Mouse (Mus musculus) G1E (cell line): ENCODE results near the gene Guk1. TPM values are rescaled to one million over a fixed set of nuclear protein-coding genes. Genes with fewer than 3 reads are reported as not detected.

Experiments
- ATAC-seq: 2 replicates; pipeline ENCODE4 v1.8.0; 2016; ENCODE audit warnings: mild to moderate bottlenecking; ENCODE audit not compliant: insufficient number of reproducible peaks, poor library complexity, low FRiP score, severe bottlenecking; ENCODE audit errors: extremely low read depth
- DNase-seq: peaks from one replicate; pipeline ENCODE4 v3.0.0; 2012; ENCODE audit warnings: low spot score
- H3K27me3 ChIP-seq: 2 replicates; pipeline ENCODE4 v1.6.1; 2012; ENCODE audit warnings: mild to moderate bottlenecking, low read length, inconsistent platforms; ENCODE audit not compliant: insufficient read depth
- H3K36me3 ChIP-seq: replicated peaks from 2 replicates; pipeline ENCODE3; 2012; ENCODE audit warnings: mild to moderate bottlenecking, inconsistent platforms
- H3K4me1 ChIP-seq: 2 replicates; pipeline ENCODE4 v1.6.1; 2012; ENCODE audit warnings: low read depth, low read length, inconsistent platforms, mixed read lengths; ENCODE audit not compliant: insufficient read depth
- H3K4me3 ChIP-seq: 2 replicates; pipeline ENCODE4 v1.5.1; 2012; ENCODE audit warnings: low read depth, mild to moderate bottlenecking, inconsistent platforms, low read length, moderate library complexity, mixed read lengths
- H3K9me3 ChIP-seq: replicated peaks from 2 replicates; pipeline ENCODE4 v1.6.1; 2012; ENCODE audit warnings: inconsistent platforms
- CTCF ChIP-seq: IDR thresholded peaks from 2 replicates; pipeline ENCODE4 v1.5.1; 2012; ENCODE audit warnings: low read depth, low read length, inconsistent platforms, mixed read lengths
- GATA1 ChIP-seq: IDR thresholded peaks from 2 replicates; pipeline ENCODE4 v1.6.1; 2012; ENCODE audit warnings: borderline replicate concordance, low read length, inconsistent platforms, mixed read lengths
- GATA2 ChIP-seq: IDR thresholded peaks from 2 replicates; pipeline ENCODE4 v1.6.1; 2012; ENCODE audit warnings: low read depth, low read length, inconsistent platforms, borderline replicate concordance
- POLR2AphosphoS5 ChIP-seq: IDR thresholded peaks from 2 replicates; pipeline ENCODE4 v1.6.1; 2012; ENCODE audit warnings: low read depth, low read length, inconsistent platforms; ENCODE audit not compliant: insufficient replicate concordance
- TAL1 ChIP-seq: conservative IDR thresholded peaks from 2 replicates; pipeline ENCODE4 v1.6.1; 2012; ENCODE audit warnings: low read depth, low read length, inconsistent platforms, mixed read lengths
- polyA plus RNA-seq: library from polyadenylated mRNA; stranded (reverse); fragments of >175 nt; gene quantifications from 2 replicates; pipeline ENCODE4 v1.2.3, GENCODE M21; 2012
- total RNA-seq, 2 experiments: library from RNA; stranded (forward) in 1 of 2; stranded (reverse) in 1 of 2; fragments of 200-1000 nt in 1 of 2; fragments of >200 nt in 1 of 2; fragmentation: Nextera tagmentation in 1 of 2; gene quantifications; 2 replicates each; pipeline ENCODE4 v1.2.3; 2014 to 2017

Gene Guk1
- total and polyA plus RNA-seq, 3 experiments = 16.8 to 38.2 (median 35.2) TPM

GRCm38 (mm10) chr11:59202081-59202995 lies 10.3 kb upstream of the Guk1 start, which contains the start of gene Mrpl55:
TSS of gene Mrpl55 (plus strand) at chr11:59202486.
- no peak for TF ChIP-seq GATA2
- ATAC-seq (peak; percentile 63), DNase-seq (peak; percentile 82)
- no peaks in the 10 kb centered on the region for H3K27me3 ChIP-seq
- H3K4me3 ChIP-seq = peak within 1 kb of the TSS; percentile 80
- no peaks in the 10 kb centered on the region for H3K9me3 ChIP-seq
- H3K4me1 ChIP-seq = peaks cover 18% of the 10 kb centered on the region
- peaks cover 57% of the 10 kb centered on the region for H3K36me3 ChIP-seq

DNA sequence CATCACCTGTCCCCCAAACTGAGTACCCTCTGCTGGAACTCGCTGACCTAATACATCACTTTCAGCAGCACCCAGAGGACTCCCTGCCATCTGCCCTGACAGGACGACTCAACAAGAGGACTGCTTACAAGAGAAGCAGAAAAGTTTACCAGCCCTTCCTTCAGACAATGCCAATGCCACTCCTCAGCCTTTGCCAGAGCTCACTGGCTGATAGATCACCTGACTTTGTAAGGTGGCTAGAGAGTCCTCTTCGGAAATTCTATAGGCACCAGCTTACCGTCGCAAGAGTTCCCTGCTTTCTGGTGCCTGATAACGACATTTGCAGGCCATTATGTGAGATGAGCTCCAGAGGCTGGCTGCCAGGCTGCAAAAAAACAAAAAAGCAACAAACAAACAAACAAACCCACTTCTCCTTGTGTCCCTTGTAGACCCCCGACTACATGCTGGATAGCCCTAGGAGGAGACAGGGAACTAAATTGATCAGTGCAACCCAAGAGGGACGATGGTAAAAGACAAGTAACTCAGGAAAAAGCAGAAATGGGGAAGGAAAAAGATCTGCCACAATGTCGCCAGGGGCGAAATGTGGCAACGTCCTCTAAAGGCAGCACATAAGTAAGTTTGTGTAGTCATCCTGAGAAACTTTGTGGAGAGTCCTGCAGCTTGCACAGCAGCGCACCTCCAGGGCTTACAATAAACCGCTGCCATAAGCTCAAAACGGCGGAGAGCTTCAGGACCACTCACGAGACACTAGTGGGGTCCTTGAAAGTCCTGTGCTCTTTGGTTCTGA lies 9.4 kb upstream of the Guk1 start:
- H3K36me3 ChIP-seq = peaks cover 49% of the 10 kb centered on the region
- TF ChIP-seq GATA2 (no peak), CTCF (no peak), TAL1 (no peak), GATA1 (no peak), POLR2AphosphoS5 (no peak)
- ATAC-seq = 0 out of 2 replicates have a peak, but pooled peaks have one; percentile 45
- DNase-seq = peak; percentile 43
- H3K4me1 ChIP-seq = peaks cover 18% of the 10 kb centered on the region
- peak overlapping the region; percentile 80 for H3K4me3 ChIP-seq
- no peaks in the 10 kb centered on the region for H3K27me3 ChIP-seq
- no peaks in the 10 kb centered on the region for H3K9me3 ChIP-seq

- H3K27me3 ChIP-seq = peaks cover 3% of the 10 kb centered on the region
- no peak for DNase-seq
- ATAC-seq = no peak
- H3K4me3 ChIP-seq = no peak overlapping the region
- H3K36me3 ChIP-seq = peaks cover 22% of the 10 kb centered on the region
- peaks cover 13% of the 10 kb centered on the region for H3K4me1 ChIP-seq
- no peaks in the 10 kb centered on the region for H3K9me3 ChIP-seq
- TF ChIP-seq CTCF (no peak), TAL1 (no peak), GATA2 (no peak), GATA1 (no peak), POLR2AphosphoS5 (no peak)
Measured at GRCm38 (mm10) chr11:59196230-59196629, 4.2 kb upstream of the Guk1 start.

- Histone ChIP-seq H3K9me3 (no peaks in the 10 kb centered on the region), H3K27me3 (peaks cover 3% of the 10 kb centered on the region), H3K4me3 (peak overlapping the region; percentile 80), H3K4me1 (peaks cover 38% of the 10 kb centered on the region), H3K36me3 (peaks cover 39% of the 10 kb centered on the region)
- ATAC-seq (peak; percentile 78), DNase-seq (peak; percentile 86)
- TF ChIP-seq TAL1 = no peak
- TF ChIP-seq GATA1 = no peak
- no peak for TF ChIP-seq POLR2AphosphoS5
- TF ChIP-seq GATA2 = no peak
- TF ChIP-seq CTCF = no peak
Measured at GRCm38 (mm10) chr11:59191231-59192058, 567 bp downstream of the Guk1 start.

- Histone ChIP-seq H3K27me3 (no peaks in the 10 kb centered on the region), H3K9me3 (no peaks in the 10 kb centered on the region), H3K36me3 (peaks cover 76% of the 10 kb centered on the region), H3K4me1 (peaks cover 50% of the 10 kb centered on the region), H3K4me3 (no peak overlapping the region)
- TF ChIP-seq POLR2AphosphoS5 (no peak), CTCF (no peak), GATA1 (no peak), GATA2 (no peak), TAL1 (no peak)
- no peak for ATAC-seq
- no peak for DNase-seq
Measured at GRCm38 (mm10) chr11:59187706-59188105, 4.3 kb downstream of the Guk1 start.

DNA sequence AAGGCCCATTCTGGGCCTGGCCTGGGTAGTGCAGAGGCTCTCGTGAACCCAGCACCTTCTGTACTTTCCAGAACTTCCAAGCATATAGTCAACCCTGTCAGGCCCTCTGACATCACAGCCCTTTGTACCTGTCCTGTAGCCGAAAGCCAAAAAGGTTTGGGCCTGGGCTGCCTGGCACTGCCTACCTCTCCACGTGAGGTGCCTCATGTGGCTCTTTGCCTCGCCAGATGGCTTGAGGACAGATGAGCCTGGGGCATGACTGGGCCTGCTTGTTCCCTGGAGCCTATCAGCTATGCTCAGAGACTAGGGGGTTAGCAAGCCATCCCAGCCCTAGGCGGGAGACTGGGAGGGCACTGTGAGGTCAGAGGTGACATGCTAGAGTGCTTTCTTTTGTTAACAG lies 6.5 kb downstream of the Guk1 start:
- no peak for ATAC-seq

More for the DNA sequence above, 6.5 kb downstream of the Guk1 start:
- Histone ChIP-seq H3K4me3 (no peak overlapping the region), H3K9me3 (no peaks in the 10 kb centered on the region), H3K4me1 (peaks cover 46% of the 10 kb centered on the region), H3K27me3 (no peaks in the 10 kb centered on the region), H3K36me3 (peaks cover 88% of the 10 kb centered on the region)
- no peak for DNase-seq
- TF ChIP-seq POLR2AphosphoS5 (no peak), GATA1 (no peak), TAL1 (no peak), CTCF (no peak), GATA2 (no peak)
